Mouse (Mus musculus) liver, adult 2 months (tissue): ENCODE measurements at regions not wholly inside any gene's neighbourhood (a gene's known extent, or its start where the extent isn't known, plus 50 kb on each side); places are given as distances from the start of the nearest gene placed in this dataset.

Experiments used
- CTCF ChIP-seq: fragments of 200-500 bp; IDR thresholded peaks from 2 replicates; pipeline ENCODE4 v1.5.1; 2011; ENCODE audit warnings: low read depth, low read length, control low read depth
- POLR2A ChIP-seq: fragments of 200-500 bp; IDR thresholded peaks from 2 replicates; pipeline ENCODE4 v1.6.1; 2011; ENCODE audit warnings: low read length, control low read depth; ENCODE audit not compliant: insufficient read depth; ENCODE audit errors: extremely low read depth

GRCm38 (mm10) chr1:132818296-132818695 lies 61.8 kb upstream of the Lrrn2 start:
- TF ChIP-seq POLR2A (no peak), CTCF (no peak)
